Comparison of ENCODE assay signal across 10 mouse cellular contexts in the genomic region with DNA sequence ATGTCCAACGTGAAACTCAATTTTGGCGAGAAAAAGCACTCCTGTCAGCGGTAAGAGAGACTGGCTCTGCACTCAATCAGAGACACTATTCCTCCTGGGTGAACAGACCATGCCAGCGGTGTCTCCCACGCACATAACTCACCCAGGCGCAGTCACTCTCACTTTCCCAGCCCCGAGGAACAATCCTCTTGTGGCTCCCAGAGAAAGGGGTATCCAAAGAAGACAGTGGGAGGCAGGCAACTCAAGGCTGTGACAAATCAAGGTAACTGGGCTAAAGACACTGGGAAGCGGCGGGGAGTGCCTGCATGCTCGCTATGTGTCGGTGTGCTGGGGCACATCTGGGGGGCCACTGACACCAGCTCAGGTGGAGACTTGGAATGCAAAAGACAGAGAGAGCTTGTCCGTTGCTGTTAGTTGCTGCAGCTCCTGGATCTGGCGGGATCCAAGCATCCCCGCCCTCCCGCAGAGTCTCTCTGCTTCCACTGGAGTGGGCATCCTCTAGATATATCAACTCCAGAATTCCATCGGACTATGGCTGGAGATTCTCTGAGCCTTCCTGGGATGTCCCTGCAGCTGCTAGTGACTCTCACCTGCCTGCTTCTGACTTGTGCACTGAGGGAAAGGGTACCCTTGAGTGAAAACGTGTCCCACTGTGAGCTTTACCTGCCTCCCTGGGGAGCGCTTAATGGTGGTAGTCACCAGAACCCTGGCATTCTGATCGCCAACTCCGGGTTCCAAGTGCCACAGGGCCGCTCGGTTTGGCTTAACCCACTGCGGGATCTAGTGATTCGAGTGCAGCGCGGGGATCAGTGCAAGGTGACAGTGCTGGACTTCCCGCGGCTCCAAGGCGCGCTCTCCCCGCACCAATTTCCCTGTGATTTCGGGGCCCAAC. TPM values are rescaled to one million over a fixed set of nuclear protein-coding genes. Genes with fewer than 3 reads are reported as not detected.
A peak's percentile ranks its signal among the peaks of the same experiment; 100 is the strongest.
DNase-seq lines count a peak whose midpoint lies in the region; ATAC-seq lines count a peak whose summit lies in the region.
"Had no signal": no experiment of that assay in that cellular context is flagged by ENCODE, and none has a peak within 500 bp of the region (broad histone marks: within the 10 kb centered on the region; RNA-seq: fewer than 3 reads in every experiment).

A gene (plus strand): TSS at position 532 of the 892 bp plus-strand sequence.

- H3K4me2 ChIP-seq in liver, embryonic 11.5 days, result peak within 1 kb of the TSS; percentile 34
- peak within 1 kb of the TSS; percentile 43 for H3K4me2 ChIP-seq in intestine, embryonic 15.5 days (replicated peaks)

- no peak within 1 kb of the TSS for H3K9ac ChIP-seq in liver, embryonic 11.5 days (ENCODE audit: low read depth, low read length)
- no peak within 1 kb of the TSS for H3K9ac ChIP-seq in intestine, embryonic 15.5 days

- DNase-seq in liver, embryonic 11.5 days (ENCODE audit: low spot score), result no peak
- no peak for DNase-seq in liver
- DNase-seq in embryonic facial prominence, embryonic 10.5 days (ENCODE audit: low spot score), result peak; percentile 21
- peak; percentile 23 for DNase-seq in retina, embryonic 14.5 days (ENCODE audit: low spot score)
- no peak for DNase-seq in kidney, postnatal 25 days
- no peak for DNase-seq in layer of hippocampus, adult 9-10 months (ENCODE audit: low spot score)
- no peak for DNase-seq in adrenal gland, adult 18-20 months (ENCODE audit: low spot score in 2 of 2)
- DNase-seq: adrenal gland, postnatal 25 days had no signal

- ATAC-seq in liver, embryonic 11.5 days (replicated peaks; ENCODE audit: low FRiP score), result no peak
- ATAC-seq in intestine, embryonic 15.5 days, result no peak
- ATAC-seq: inflammation-experienced regulatory T-cells, adult 6 months had no signal

- H3K4me3 ChIP-seq in liver, embryonic 11.5 days (ENCODE audit: low read depth, low read length), result no peak within 1 kb of the TSS; the same call in 1 of the 2 replicates
- H3K4me3 ChIP-seq in embryonic facial prominence, embryonic 10.5 days, result peak within 1 kb of the TSS; percentile 46
- peak within 1 kb of the TSS; percentile 10; the same call in 1 of the 2 replicates for H3K4me3 ChIP-seq in intestine, embryonic 15.5 days (replicated peaks)

- H3K4me1 ChIP-seq in liver, embryonic 11.5 days (replicated peaks; ENCODE audit: control insufficient read depth, insufficient read depth, low read length), result no peaks in the 10 kb centered on the region
- H3K4me1 ChIP-seq in embryonic facial prominence, embryonic 10.5 days, result peaks cover 18% of the 10 kb centered on the region
- H3K4me1 ChIP-seq in intestine, embryonic 15.5 days (replicated peaks), result peaks cover 10% of the 10 kb centered on the region; the same call in 1 of the 2 replicates

- 7% methylated on average over 32 of the region's 32 CpGs for WGBS in liver, embryonic 11.5 days
- 3% methylated on average over 32 of the region's 32 CpGs for WGBS in embryonic facial prominence, embryonic 10.5 days
- 4% methylated on average over 32 of the region's 32 CpGs for WGBS in intestine, embryonic 15.5 days

- H3K27me3 ChIP-seq in liver, embryonic 11.5 days (replicated peaks; ENCODE audit: control insufficient read depth, insufficient read depth, low read length), result peaks cover 29% of the 10 kb centered on the region
- H3K27me3 ChIP-seq in embryonic facial prominence, embryonic 10.5 days (replicated peaks; ENCODE audit: low read depth, poor library complexity, severe bottlenecking), result peaks cover 36% of the 10 kb centered on the region
- peaks cover 19% of the 10 kb centered on the region for H3K27me3 ChIP-seq in intestine, embryonic 15.5 days (replicated peaks)

- no peaks in the 10 kb centered on the region for H3K36me3 ChIP-seq in liver, embryonic 11.5 days (ENCODE audit: control insufficient read depth, insufficient read depth, low read length)
- H3K36me3 ChIP-seq in embryonic facial prominence, embryonic 10.5 days (replicated peaks), result no peaks in the 10 kb centered on the region
- H3K36me3 ChIP-seq in intestine, embryonic 15.5 days, result no peaks in the 10 kb centered on the region

- no peaks in the 10 kb centered on the region for H3K9me3 ChIP-seq in liver, embryonic 11.5 days (ENCODE audit: control insufficient read depth, low read length)
- no peaks in the 10 kb centered on the region for H3K9me3 ChIP-seq in embryonic facial prominence, embryonic 10.5 days
- H3K9me3 ChIP-seq in intestine, embryonic 15.5 days, result no peaks in the 10 kb centered on the region

- H3K27ac ChIP-seq in liver, embryonic 11.5 days (ENCODE audit: low read depth, low read length), result no peak within 1 kb of the TSS
- H3K27ac ChIP-seq in embryonic facial prominence, embryonic 10.5 days (replicated peaks), result no peak within 1 kb of the TSS
- H3K27ac ChIP-seq in intestine, embryonic 15.5 days, result no peak within 1 kb of the TSS

RNA-seq across cellular contexts. Expression of the gene that starts here (rescaled TPM):
- polyA plus RNA-seq in liver, embryonic 11.5 days (2014; fragmentation: Nextera tagmentation; extraction: Ambion mirVana), result 0.04 and 0.14 TPM in 2 replicates
- not detected in 2 replicates for polyA plus RNA-seq in embryonic facial prominence, embryonic 10.5 days (2016; fragmentation: Nextera tagmentation; extraction: Ambion mirVana)
- 0.06 TPM in 2 replicates for polyA plus RNA-seq in intestine, embryonic 15.5 days (2015; fragmentation: Nextera tagmentation; extraction: Ambion mirVana)
- total RNA-seq in adrenal gland, adult 18-20 months (2021), result not detected
- total RNA-seq: adrenal gland, postnatal 25 days had no signal
- polyA plus RNA-seq: inflammation-experienced regulatory T-cells, adult 6 months had no signal

Comparison
In these comparisons a context has a peak if more than half of its experiments do, and no peak if none do; other contexts are left out.
1. Peak in DNase-seq and H3K4me3 ChIP-seq in embryonic facial prominence, embryonic 10.5 days; RNA of the gene not detected or under 1 TPM.